Mouse (Mus musculus) cortical plate, adult 2 months (tissue): Measurements from ENCODE around the gene Shq1.

Source experiments
- CTCF ChIP-seq: fragments of 200-500 bp; IDR thresholded peaks from 2 replicates; pipeline ENCODE4 v1.5.1; 2011; ENCODE audit warnings: mild to moderate bottlenecking, control low read depth, low read length; ENCODE audit not compliant: insufficient read depth; ENCODE audit errors: extremely low read depth
- POLR2A ChIP-seq: fragments of 200-500 bp; IDR thresholded peaks from 2 replicates; pipeline ENCODE4 v1.6.1; 2011; ENCODE audit warnings: mild to moderate bottlenecking, low read length, control low read depth; ENCODE audit not compliant: insufficient read depth; ENCODE audit errors: extremely low read depth

DNA sequence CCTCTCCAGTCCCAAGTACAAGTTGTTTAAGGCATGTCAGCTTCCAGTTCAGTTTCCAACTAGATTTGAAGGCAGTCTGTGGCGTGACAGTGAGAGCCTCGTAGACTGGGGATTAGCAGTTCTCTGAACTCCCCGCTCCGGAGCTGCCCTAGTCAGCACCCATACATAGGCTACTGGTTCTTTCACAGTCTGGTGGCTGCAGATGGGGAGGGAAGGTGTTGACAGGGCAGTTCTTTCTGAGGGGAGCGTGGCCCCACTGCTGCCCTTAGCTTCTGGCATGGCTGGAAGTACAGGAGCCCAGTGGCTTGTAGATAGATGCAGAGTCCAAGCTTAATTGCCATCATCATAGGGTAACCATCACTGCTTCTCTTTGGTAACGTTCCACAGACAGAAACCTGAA lies 93.4 kb downstream of the Shq1 start:
- TF ChIP-seq POLR2A (no peak), CTCF (no peak)
